Mouse (Mus musculus) midbrain, embryonic 12.5 days (tissue): ENCODE measurements around the gene Qrich2. TPM values are rescaled to one million over a fixed set of nuclear protein-coding genes. Genes with fewer than 3 reads are reported as not detected.
"Not testable (repeated sequence)": the region's sequence is repeated elsewhere in the genome, so short reads cannot be mapped to it uniquely, and the experiment has no call there.

Experiments used
- ATAC-seq: fragments of 200-750 bp; cut with Nextera tagmentation; 2 replicates; pipeline ENCODE4 v1.8.0; 2017; ENCODE audit warnings: low read depth, moderate TSS enrichment, moderate library complexity; ENCODE audit not compliant: low FRiP score
- H3K27ac ChIP-seq: fragments of 300-500 bp; sonication (generic); replicated peaks from 2 replicates; pipeline ENCODE4 v1.5.1; 2016; ENCODE audit warnings: mild to moderate bottlenecking
- H3K27me3 ChIP-seq: fragments of 300-500 bp; sonication (generic); 2 replicates; pipeline ENCODE4 v1.6.1; 2016; ENCODE audit warnings: mild to moderate bottlenecking
- H3K36me3 ChIP-seq: fragments of 300-500 bp; sonication (generic); 2 replicates; pipeline ENCODE4 v1.6.1; 2016
- H3K4me1 ChIP-seq: fragments of 300-500 bp; sonication (generic); 2 replicates; pipeline ENCODE4 v1.6.1; 2016
- H3K4me2 ChIP-seq: fragments of 300-500 bp; sonication (generic); replicated peaks from 2 replicates; pipeline ENCODE4 v1.6.1; 2016; ENCODE audit warnings: mild to moderate bottlenecking, moderate library complexity
- H3K4me3 ChIP-seq: fragments of 300-500 bp; sonication (generic); 2 replicates; pipeline ENCODE4 v1.5.1; 2016; ENCODE audit warnings: mild to moderate bottlenecking
- H3K9ac ChIP-seq: fragments of 300-500 bp; sonication (generic); replicated peaks from 2 replicates; pipeline ENCODE4 v1.6.1; 2016; ENCODE audit warnings: mild to moderate bottlenecking, moderate library complexity
- H3K9me3 ChIP-seq: fragments of 300-500 bp; sonication (generic); 2 replicates; pipeline ENCODE4 v1.6.1; 2016; ENCODE audit warnings: mild to moderate bottlenecking
- WGBS: fragments of 180-500 bp; shearing (Covaris S2); methylation state at CpG from one replicate; pipeline ENCODE4 v1.1.7; 2016; 5-methylcytosine and 5-hydroxymethylcytosine counted together
- polyA plus RNA-seq: library from polyadenylated mRNA; unstranded; fragments of >200 nt; fragmentation: Nextera tagmentation; extraction: Ambion mirVana; gene quantifications from 2 replicates; pipeline ENCODE4 v1.2.1, GENCODE M21; 2016

Gene Qrich2
- polyA plus RNA-seq, 1 experiment from 2014 or later: not detected

- no peak overlapping the region for H3K27ac ChIP-seq
- no peak for ATAC-seq
- H3K27me3 ChIP-seq: no peaks in the 10 kb centered on the region; the same call in 1 of the 2 replicates
- H3K9ac ChIP-seq: no peak overlapping the region
- peaks cover 51% of the 10 kb centered on the region for H3K36me3 ChIP-seq
- H3K4me2 ChIP-seq: no peak overlapping the region
- no peaks in the 10 kb centered on the region for H3K9me3 ChIP-seq
- peaks cover 9% of the 10 kb centered on the region for H3K4me1 ChIP-seq
- H3K4me3 ChIP-seq: no peak overlapping the region
Observed at GRCm38 (mm10) chr11:116488207-116488606, 22.2 kb upstream of the Qrich2 start.

GRCm38 (mm10) chr11:116484261-116484660, 18.2 kb upstream of the Qrich2 start:
- no peak overlapping the region for H3K9ac ChIP-seq
- H3K9me3 ChIP-seq: no peaks in the 10 kb centered on the region
- 94% methylated on average over 8 of the region's 8 CpGs for WGBS
- H3K4me1 ChIP-seq: peaks cover 4% of the 10 kb centered on the region; the same call in 1 of the 2 replicates
- ATAC-seq: no peak
- peaks cover 87% of the 10 kb centered on the region for H3K36me3 ChIP-seq
- no peaks in the 10 kb centered on the region for H3K27me3 ChIP-seq
- no peak overlapping the region for H3K4me3 ChIP-seq
- H3K4me2 ChIP-seq: no peak overlapping the region
- no peak overlapping the region for H3K27ac ChIP-seq

- 83% methylated on average over 7 of the region's 7 CpGs for WGBS
- Histone ChIP-seq H3K36me3 (peaks cover 96% of the 10 kb centered on the region), H3K9ac (no peak overlapping the region)
Observed at GRCm38 (mm10) chr11:116481776-116482175, 15.7 kb upstream of the Qrich2 start.

GRCm38 (mm10) chr11:116480975-116481374, 14.9 kb upstream of the Qrich2 start:
- Histone ChIP-seq H3K9ac (no peak overlapping the region), H3K4me3 (no peak overlapping the region), H3K4me2 (no peak overlapping the region), H3K27ac (no peak overlapping the region), H3K36me3 (peaks cover 96% of the 10 kb centered on the region), H3K9me3 (no peaks in the 10 kb centered on the region), H3K27me3 (no peaks in the 10 kb centered on the region), H3K4me1 (no peaks in the 10 kb centered on the region)
- WGBS: 97% methylated on average over 8 of the region's 8 CpGs
- no peak for ATAC-seq

More at GRCm38 (mm10) chr11:116481776-116482175, 15.7 kb upstream of the Qrich2 start:
- no peak for ATAC-seq
- Histone ChIP-seq H3K4me3 (no peak overlapping the region), H3K4me2 (no peak overlapping the region), H3K27ac (no peak overlapping the region), H3K9me3 (no peaks in the 10 kb centered on the region), H3K27me3 (no peaks in the 10 kb centered on the region), H3K4me1 (no peaks in the 10 kb centered on the region)

- H3K4me1 ChIP-seq: no peaks in the 10 kb centered on the region
- no peak overlapping the region for H3K4me3 ChIP-seq
- no peaks in the 10 kb centered on the region for H3K27me3 ChIP-seq
- H3K4me2 ChIP-seq: no peak overlapping the region
- no peak overlapping the region for H3K9ac ChIP-seq
- 72% methylated on average over 8 of the region's 8 CpGs for WGBS
- no peak for ATAC-seq
- H3K9me3 ChIP-seq: no peaks in the 10 kb centered on the region
- H3K27ac ChIP-seq: no peak overlapping the region
- peaks cover 96% of the 10 kb centered on the region for H3K36me3 ChIP-seq
Observed at GRCm38 (mm10) chr11:116479832-116480231, 13.8 kb upstream of the Qrich2 start.

- no peaks in the 10 kb centered on the region for H3K9me3 ChIP-seq
- ATAC-seq: no peak
- H3K27me3 ChIP-seq: no peaks in the 10 kb centered on the region
- H3K4me2 ChIP-seq: no peak overlapping the region
- peaks cover 95% of the 10 kb centered on the region for H3K36me3 ChIP-seq
- 75% methylated on average over 7 of the region's 7 CpGs for WGBS
- H3K4me3 ChIP-seq: no peak overlapping the region
- H3K27ac ChIP-seq: no peak overlapping the region
- no peak overlapping the region for H3K9ac ChIP-seq
- no peaks in the 10 kb centered on the region for H3K4me1 ChIP-seq
Observed at GRCm38 (mm10) chr11:116478978-116479377, 12.9 kb upstream of the Qrich2 start.

- H3K9ac ChIP-seq: no peak overlapping the region
- no peak overlapping the region for H3K27ac ChIP-seq
- H3K4me1 ChIP-seq: no peaks in the 10 kb centered on the region
- no peak overlapping the region for H3K4me3 ChIP-seq
- ATAC-seq: no peak
- H3K4me2 ChIP-seq: no peak overlapping the region
- peaks cover 99% of the 10 kb centered on the region for H3K36me3 ChIP-seq
- WGBS: 80% methylated on average over 15 of the region's 15 CpGs
- H3K9me3 ChIP-seq: no peaks in the 10 kb centered on the region
- H3K27me3 ChIP-seq: no peaks in the 10 kb centered on the region
Observed at GRCm38 (mm10) chr11:116477160-116477759, 11.2 kb upstream of the Qrich2 start.

GRCm38 (mm10) chr11:116476696-116477095, 10.7 kb upstream of the Qrich2 start:
- H3K27ac ChIP-seq: no peak overlapping the region
- no peak for ATAC-seq
- no peak overlapping the region for H3K4me2 ChIP-seq
- H3K4me3 ChIP-seq: no peak overlapping the region
- H3K4me1 ChIP-seq: no peaks in the 10 kb centered on the region
- peaks cover 99% of the 10 kb centered on the region for H3K36me3 ChIP-seq
- no peaks in the 10 kb centered on the region for H3K9me3 ChIP-seq
- no peak overlapping the region for H3K9ac ChIP-seq
- 92% methylated on average over 6 of the region's 6 CpGs for WGBS
- no peaks in the 10 kb centered on the region for H3K27me3 ChIP-seq

GRCm38 (mm10) chr11:116476041-116476440, 10.0 kb upstream of the Qrich2 start:
- 94% methylated on average over 10 of the region's 10 CpGs for WGBS
- H3K4me2 ChIP-seq: no peak overlapping the region
- no peaks in the 10 kb centered on the region for H3K9me3 ChIP-seq
- H3K27ac ChIP-seq: no peak overlapping the region
- H3K27me3 ChIP-seq: no peaks in the 10 kb centered on the region
- H3K4me1 ChIP-seq: no peaks in the 10 kb centered on the region
- no peak overlapping the region for H3K9ac ChIP-seq
- peaks cover 99% of the 10 kb centered on the region for H3K36me3 ChIP-seq
- no peak overlapping the region for H3K4me3 ChIP-seq
- ATAC-seq: no peak

- no peaks in the 10 kb centered on the region for H3K27me3 ChIP-seq
- ATAC-seq: no peak
- peaks cover 76% of the 10 kb centered on the region for H3K36me3 ChIP-seq
- H3K9me3 ChIP-seq: no peaks in the 10 kb centered on the region
- H3K4me1 ChIP-seq: no peaks in the 10 kb centered on the region
- no peak overlapping the region for H3K4me3 ChIP-seq
- H3K4me2 ChIP-seq: no peak overlapping the region
- 86% methylated on average over 4 of the region's 4 CpGs for WGBS
- no peak overlapping the region for H3K9ac ChIP-seq
- no peak overlapping the region for H3K27ac ChIP-seq
Observed at GRCm38 (mm10) chr11:116472275-116472674, 6.2 kb upstream of the Qrich2 start.

- no peak for ATAC-seq
- no peaks in the 10 kb centered on the region for H3K27me3 ChIP-seq
- no peak overlapping the region for H3K4me3 ChIP-seq
- H3K9ac ChIP-seq: no peak overlapping the region
- H3K27ac ChIP-seq: no peak overlapping the region
- H3K4me1 ChIP-seq: no peaks in the 10 kb centered on the region
- 95% methylated on average over 4 of the region's 4 CpGs for WGBS
- H3K4me2 ChIP-seq: no peak overlapping the region
- H3K9me3 ChIP-seq: no peaks in the 10 kb centered on the region
- peaks cover 63% of the 10 kb centered on the region for H3K36me3 ChIP-seq
Observed at GRCm38 (mm10) chr11:116470896-116471295, 4.9 kb upstream of the Qrich2 start.

GRCm38 (mm10) chr11:116470249-116470648, 4.2 kb upstream of the Qrich2 start:
- 92% methylated on average over 3 of the region's 3 CpGs for WGBS
- Histone ChIP-seq H3K9ac (no peak overlapping the region), H3K27ac (no peak overlapping the region), H3K27me3 (no peaks in the 10 kb centered on the region; the same call in 1 of the 2 replicates), H3K4me1 (no peaks in the 10 kb centered on the region), H3K9me3 (no peaks in the 10 kb centered on the region), H3K4me2 (no peak overlapping the region), H3K4me3 (no peak overlapping the region), H3K36me3 (peaks cover 56% of the 10 kb centered on the region)
- ATAC-seq: no peak

GRCm38 (mm10) chr11:116468338-116468737, 2.3 kb upstream of the Qrich2 start:
- not testable (repeated sequence) for H3K9me3 ChIP-seq, H3K27me3 ChIP-seq, H3K4me2 ChIP-seq, H3K9ac ChIP-seq, H3K27ac ChIP-seq, ATAC-seq, H3K4me1 ChIP-seq, H3K4me3 ChIP-seq
- peaks cover 38% of the 10 kb centered on the region for H3K36me3 ChIP-seq
- WGBS: 81% methylated on average over 3 of the region's 3 CpGs
